Mouse (Mus musculus): Measurements from ENCODE around the gene Cd209b.

The Cd209b gene

GRCm38 (mm10) chr8:3926744-3927143 lies at the start of gene Cd209b:
Gene Cd209b, minus strand, starts transcription at chr8:3926844.
- no peak for DNase-seq

GRCm38 (mm10) chr8:3956037-3956436 lies 29.4 kb upstream of the Cd209b start:
- DNase-seq = peak; percentile 14 to 54

- DNase-seq = no peak
These were observed 28.0 kb upstream of the Cd209b start, which contains the start of gene Cd209c for GRCm38 (mm10) chr8:3954646-3955045. Gene Cd209c, minus strand, starts transcription at chr8:3954746.

GRCm38 (mm10) chr8:3940023-3940422 lies 13.4 kb upstream of the Cd209b start:
- no peak for DNase-seq

DNA sequence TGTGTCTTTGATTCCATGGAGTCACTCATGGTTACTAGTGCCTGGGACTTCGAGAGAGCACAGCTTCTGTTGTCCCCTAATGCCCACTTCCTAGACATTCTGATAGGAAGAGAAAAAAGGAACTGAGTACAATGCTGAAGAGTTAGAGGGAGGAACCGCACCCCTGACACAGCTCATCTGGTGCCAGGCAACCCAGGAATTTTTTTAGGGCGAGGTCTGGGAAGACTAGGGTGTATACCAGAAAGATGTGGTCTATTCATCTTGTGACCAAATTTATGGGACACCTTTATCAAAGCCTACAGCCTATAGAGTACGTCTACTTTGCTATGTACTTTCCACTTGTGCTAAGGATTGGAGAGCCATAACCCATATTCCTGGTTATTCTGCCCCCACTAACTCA lies 48.2 kb downstream of the Cd209b start, which contains the start of gene Cd209d:
TSS of gene Cd209d (minus strand) at position 101 of the 400 bp plus-strand sequence.
- DNase-seq = no peak

DNA sequence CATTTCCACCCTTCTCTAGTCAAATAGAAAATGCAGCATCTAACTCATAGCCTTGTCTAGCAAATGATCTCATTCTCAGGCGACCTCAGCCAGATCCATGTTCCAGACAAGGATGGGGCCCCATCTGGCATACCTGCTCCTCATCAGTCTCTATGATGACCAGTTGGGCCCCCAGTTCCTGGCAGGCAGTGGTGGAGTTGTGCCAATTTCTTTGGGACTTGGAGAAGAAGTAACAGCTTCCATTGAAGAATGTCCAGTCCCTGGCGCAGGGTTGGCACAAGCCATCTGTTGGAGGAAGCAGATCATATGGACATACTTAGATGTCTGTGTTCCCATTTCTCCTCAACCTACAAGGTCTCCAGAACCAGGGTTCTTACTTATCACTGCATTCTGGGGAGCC lies 50.5 kb downstream of the Cd209b start:
- no peak for DNase-seq
